Mouse (Mus musculus) cerebellum, adult 2 months (tissue): Measurements from ENCODE around the gene Atf6. TPM values are rescaled to one million over a fixed set of nuclear protein-coding genes. Genes with fewer than 3 reads are reported as not detected.
A peak's percentile ranks its signal among the peaks of the same experiment; 100 is the strongest.

Source experiments
- DNase-seq, 2 experiments: peaks; one replicate each; pipeline ENCODE4 v3.0.0; 2021
- H3K27ac ChIP-seq: fragments of 200-500 bp; 2 replicates; pipeline ENCODE4 v1.5.1; 2012; ENCODE audit warnings: low read length, control low read depth, inconsistent platforms; ENCODE audit not compliant: insufficient read depth
- H3K27me3 ChIP-seq: fragments of 200-500 bp; 2 replicates; pipeline ENCODE4 v1.6.1; 2012; ENCODE audit warnings: inconsistent platforms, mild to moderate bottlenecking, low read length, moderate library complexity; ENCODE audit not compliant: control insufficient read depth, insufficient read depth
- H3K4me1 ChIP-seq: fragments of 200-500 bp; 2 replicates; pipeline ENCODE4 v1.6.1; 2011; ENCODE audit warnings: low read length; ENCODE audit not compliant: control insufficient read depth, insufficient read depth
- H3K4me3 ChIP-seq: fragments of 200-500 bp; replicated peaks from 2 replicates; pipeline ENCODE3; 2011; ENCODE audit warnings: mild to moderate bottlenecking, low read depth, low read length, control low read depth; ENCODE audit not compliant: insufficient read depth
- CTCF ChIP-seq: fragments of 200-500 bp; IDR thresholded peaks from 2 replicates; pipeline ENCODE4 v1.5.1; 2011; ENCODE audit warnings: low read depth, mild to moderate bottlenecking, control low read depth, low read length, moderate library complexity, borderline replicate concordance; ENCODE audit not compliant: insufficient read depth
- POLR2A ChIP-seq: fragments of 200-500 bp; IDR thresholded peaks from 2 replicates; pipeline ENCODE4 v1.6.1; 2011; ENCODE audit warnings: low read length, control low read depth, borderline replicate concordance; ENCODE audit not compliant: insufficient read depth
- WGBS: fragments of 180-500 bp; shearing (Covaris S2); methylation state at CpG from one replicate; pipeline ENCODE4 v1.1.7; 2018; 5-methylcytosine and 5-hydroxymethylcytosine counted together
- polyA plus RNA-seq: library from polyadenylated mRNA; depleted of rRNA; stranded (reverse); fragments of >200 nt; gene quantifications from 2 replicates; pipeline ENCODE4 v1.2.3, GENCODE M21; 2012

The Atf6 gene
- polyA plus RNA-seq, 1 experiment: 19.1 TPM

DNA sequence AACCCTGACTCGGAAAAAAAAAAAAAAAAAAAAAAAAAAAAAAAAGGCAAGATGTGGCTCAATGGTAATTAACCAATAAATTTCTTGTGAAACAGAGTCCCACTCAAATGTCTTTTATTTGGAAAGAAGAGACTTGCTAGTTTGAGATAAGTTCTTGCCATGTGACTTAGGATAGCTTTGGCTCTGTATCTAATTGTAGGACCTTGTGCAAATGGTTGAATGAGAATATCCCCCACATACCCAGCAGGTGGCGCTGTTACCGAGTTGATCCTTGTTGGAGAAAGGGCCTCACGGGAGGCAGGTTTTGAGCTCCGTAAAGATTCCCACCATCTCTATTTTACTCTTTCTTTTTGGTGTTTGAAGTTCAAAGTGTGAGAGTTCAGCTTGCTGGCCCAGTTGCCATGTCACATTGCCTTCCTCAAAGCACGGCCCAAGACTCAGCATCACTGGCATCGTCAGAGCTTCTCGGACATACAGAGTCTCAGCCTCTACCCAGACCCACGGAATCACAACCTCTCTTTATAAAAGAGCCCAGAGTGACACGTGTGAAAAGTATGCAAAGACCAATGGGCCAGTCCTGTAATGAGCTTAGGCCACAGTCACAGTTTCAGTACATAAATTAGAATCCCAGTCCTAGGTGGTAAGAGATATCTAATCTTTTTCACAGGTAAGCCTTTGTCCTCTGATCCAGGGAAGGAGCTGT, 34.1 kb upstream of the Atf6 start:
- WGBS: 30% methylated on average over 10 of the region's 10 CpGs
- H3K27ac ChIP-seq: no peak overlapping the region
- DNase-seq: peak; percentile 75 to 85
- H3K4me1 ChIP-seq: no peaks in the 10 kb centered on the region
- peak overlapping the region; percentile 6 for H3K4me3 ChIP-seq
- H3K27me3 ChIP-seq: no peaks in the 10 kb centered on the region
- TF ChIP-seq CTCF (peak; percentile 77), POLR2A (no peak)

- peak in 1 of 2 experiments; percentile 36 for DNase-seq
- H3K4me1 ChIP-seq: no peaks in the 10 kb centered on the region
- no peak for TF ChIP-seq POLR2A
- TF ChIP-seq CTCF: peak; percentile 37; the same call in 1 of the 2 replicates
- H3K27ac ChIP-seq: no peak overlapping the region
- no peaks in the 10 kb centered on the region for H3K27me3 ChIP-seq
- H3K4me3 ChIP-seq: peak overlapping the region; percentile 1
- WGBS: 31% methylated on average over 10 of the region's 10 CpGs
Observed at GRCm38 (mm10) chr1:170900799-170901467, 33.4 kb upstream of the Atf6 start.

- Histone ChIP-seq H3K27ac (no peak overlapping the region), H3K4me3 (no peak overlapping the region), H3K4me1 (no peaks in the 10 kb centered on the region), H3K27me3 (no peaks in the 10 kb centered on the region)
- no peak for TF ChIP-seq CTCF
- WGBS: 76% methylated on average over 16 of the region's 16 CpGs
- DNase-seq: no peak
Observed at GRCm38 (mm10) chr1:170898413-170899075, 31.0 kb upstream of the Atf6 start.

GRCm38 (mm10) chr1:170896651-170897281, 29.2 kb upstream of the Atf6 start:
- no peak overlapping the region for H3K4me3 ChIP-seq
- H3K27me3 ChIP-seq: no peaks in the 10 kb centered on the region
- no peaks in the 10 kb centered on the region for H3K4me1 ChIP-seq
- DNase-seq: no peak
- no peak overlapping the region for H3K27ac ChIP-seq
- no peak for TF ChIP-seq CTCF
- TF ChIP-seq POLR2A: no peak
- WGBS: 79% methylated on average over 5 of the region's 5 CpGs

DNA sequence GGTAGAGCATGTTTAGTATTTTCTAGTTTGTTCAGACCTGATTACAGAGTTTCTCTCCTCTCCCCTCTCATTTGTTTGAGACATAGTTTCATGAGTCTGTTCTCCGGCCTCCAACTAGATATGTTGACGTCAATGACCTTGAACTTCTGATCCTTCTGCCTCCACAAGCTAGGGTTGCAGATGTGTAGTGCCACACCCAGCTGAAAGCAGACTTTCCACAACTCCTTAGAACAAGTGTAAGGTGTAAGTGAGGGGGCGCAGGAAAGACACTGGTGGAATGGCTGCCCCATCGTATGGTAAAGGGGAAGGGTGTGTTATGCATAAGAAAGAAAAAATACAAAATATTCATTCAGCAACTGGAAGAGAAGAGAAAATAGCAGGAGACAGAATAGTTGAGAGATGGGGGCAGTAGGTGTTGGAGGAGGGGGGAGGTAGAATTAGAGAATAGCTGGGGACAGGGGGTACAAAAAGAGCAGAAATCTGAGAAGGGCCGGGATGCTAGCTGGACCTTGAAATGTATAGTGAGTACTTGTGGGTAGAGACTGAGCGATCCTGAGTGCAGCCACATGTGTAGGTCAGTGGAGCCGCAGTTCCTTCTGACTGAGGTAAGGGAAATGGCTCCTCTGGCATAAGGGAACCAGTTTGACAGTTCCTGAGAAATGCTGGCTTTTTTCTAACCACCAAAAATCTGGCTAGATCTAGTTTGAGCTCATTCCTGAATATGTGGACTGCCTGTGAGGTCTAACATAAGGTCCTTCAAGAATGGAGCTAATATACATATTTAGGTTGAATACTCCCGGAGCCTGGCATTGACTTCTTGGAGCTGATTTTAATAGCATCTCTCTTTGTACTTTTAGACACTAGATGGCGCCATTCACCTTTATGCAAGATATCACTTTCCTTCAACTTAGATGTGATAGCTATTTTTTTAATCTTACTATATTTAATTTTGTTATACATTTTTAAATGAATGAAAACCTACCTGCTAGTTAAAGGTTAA, 27.3 kb upstream of the Atf6 start:
- H3K27ac ChIP-seq: no peak overlapping the region
- no peaks in the 10 kb centered on the region for H3K27me3 ChIP-seq
- 67% methylated on average over 9 of the region's 9 CpGs for WGBS
- DNase-seq: peak in 1 of 2 experiments; percentile 36
- H3K4me1 ChIP-seq: no peaks in the 10 kb centered on the region
- peak; percentile 29; the same call in 1 of the 2 replicates for TF ChIP-seq CTCF
- no peak for TF ChIP-seq POLR2A
- H3K4me3 ChIP-seq: no peak overlapping the region

GRCm38 (mm10) chr1:170892279-170892678, 24.7 kb upstream of the Atf6 start:
- Histone ChIP-seq H3K27me3 (no peaks in the 10 kb centered on the region), H3K4me1 (no peaks in the 10 kb centered on the region), H3K4me3 (no peak overlapping the region), H3K27ac (no peak overlapping the region)
- no peak for TF ChIP-seq CTCF
- no peak for TF ChIP-seq POLR2A
- no peak for DNase-seq
- 39% methylated on average over 1 of the region's 1 CpGs for WGBS

DNA sequence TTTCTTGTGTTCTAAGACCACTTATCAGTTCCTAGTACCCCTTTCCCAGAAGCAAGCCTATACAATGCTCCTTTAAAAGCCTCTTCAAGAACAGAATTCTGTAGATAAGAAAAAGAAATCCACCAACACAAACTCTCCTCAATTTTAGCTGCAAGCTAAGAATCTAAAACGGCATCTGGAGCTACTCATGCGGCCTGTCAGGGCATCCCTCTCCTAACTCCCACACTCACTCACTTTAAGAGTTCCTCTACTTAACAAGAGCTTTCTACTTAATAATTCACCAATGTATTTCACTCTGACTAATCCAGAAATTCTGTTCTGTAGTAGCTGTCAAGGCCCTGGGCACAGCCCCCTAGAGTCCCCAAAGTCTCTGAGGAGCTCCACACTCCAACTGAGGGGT, 24.1 kb upstream of the Atf6 start:
- no peak for TF ChIP-seq CTCF
- Histone ChIP-seq H3K27ac (no peak overlapping the region), H3K4me3 (no peak overlapping the region), H3K4me1 (no peaks in the 10 kb centered on the region), H3K27me3 (no peaks in the 10 kb centered on the region)
- 85% methylated on average over 2 of the region's 2 CpGs for WGBS
- no peak for DNase-seq
